Mouse (Mus musculus): ENCODE data around the gene Jazf1. TPM values are rescaled to one million over a fixed set of nuclear protein-coding genes. Genes with fewer than 3 reads are reported as not detected.

Gene Jazf1
- polyA plus RNA-seq, 1 experiment from 2014 or later, result 10.0 TPM

DNA sequence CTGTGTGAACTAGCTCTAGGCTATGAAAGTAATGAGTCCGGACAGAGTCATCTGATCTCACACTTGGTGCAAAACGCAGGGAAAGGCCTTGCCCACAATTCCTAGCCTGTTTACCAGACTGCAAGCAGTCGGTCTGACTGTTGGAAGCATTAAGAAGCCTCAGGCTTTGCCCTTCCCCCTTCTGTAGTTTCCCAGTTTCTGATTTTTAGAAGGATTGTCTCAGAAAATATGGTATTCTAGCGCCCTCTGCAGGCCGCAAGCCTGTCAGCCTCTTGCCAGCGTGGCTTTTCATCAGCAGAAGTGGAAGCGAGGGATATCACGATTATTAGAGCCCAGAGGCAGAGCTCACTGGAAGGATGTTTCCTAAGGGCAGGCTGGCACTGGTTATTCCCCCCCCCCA lies 229.7 kb downstream of the Jazf1 start:
- DNase-seq (ENCODE audit: low spot score) (peak; percentile 88), ATAC-seq (ENCODE audit: low FRiP score) (no peak)
- Histone ChIP-seq H3K4me3 (ENCODE audit: low read depth, low read length) (no peak overlapping the region), H3K9me3 (ENCODE audit: control insufficient read depth, low read length) (no peaks in the 10 kb centered on the region), H3K27ac (ENCODE audit: low read depth, low read length) (no peak overlapping the region), H3K27me3 (ENCODE audit: control insufficient read depth, insufficient read depth, low read length) (no peaks in the 10 kb centered on the region), H3K4me1 (replicated peaks; ENCODE audit: control insufficient read depth, insufficient read depth, low read length) (no peaks in the 10 kb centered on the region), H3K4me2 (replicated peaks; ENCODE audit: low read depth, low read length) (no peak overlapping the region), H3K9ac (ENCODE audit: low read depth, low read length) (no peak overlapping the region), H3K36me3 (ENCODE audit: control insufficient read depth, insufficient read depth, low read length) (no peaks in the 10 kb centered on the region)
- WGBS, result 4% methylated on average over 8 of the region's 8 CpGs

DNA sequence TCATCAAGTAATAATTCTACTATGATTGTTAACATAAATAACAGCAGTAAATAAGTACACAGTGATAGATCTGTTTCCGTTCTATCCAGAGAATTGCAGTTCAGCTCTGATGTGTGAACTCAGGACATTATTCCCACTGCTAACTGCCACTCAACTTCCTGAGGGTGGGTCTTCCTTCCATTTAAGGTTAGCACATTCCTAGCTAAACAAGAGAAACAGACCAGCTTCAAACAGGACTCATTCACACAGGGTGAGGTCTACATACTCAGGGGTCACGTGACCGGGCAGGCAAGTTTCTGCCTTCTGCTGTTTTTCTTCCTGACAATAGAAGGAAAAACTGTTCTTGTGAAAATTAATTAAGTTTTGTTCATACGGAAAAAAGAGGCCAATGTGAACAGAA lies 230.6 kb downstream of the Jazf1 start:
- Histone ChIP-seq H3K4me2 (replicated peaks; ENCODE audit: low read depth, low read length) (no peak overlapping the region), H3K36me3 (ENCODE audit: control insufficient read depth, insufficient read depth, low read length) (no peaks in the 10 kb centered on the region), H3K4me1 (replicated peaks; ENCODE audit: control insufficient read depth, insufficient read depth, low read length) (no peaks in the 10 kb centered on the region), H3K9me3 (ENCODE audit: control insufficient read depth, low read length) (no peaks in the 10 kb centered on the region), H3K27ac (ENCODE audit: low read depth, low read length) (no peak overlapping the region), H3K9ac (ENCODE audit: low read depth, low read length) (no peak overlapping the region), H3K4me3 (ENCODE audit: low read depth, low read length) (no peak overlapping the region), H3K27me3 (ENCODE audit: control insufficient read depth, insufficient read depth, low read length) (no peaks in the 10 kb centered on the region)
- no peak for DNase-seq (ENCODE audit: low spot score)
- no peak for ATAC-seq (ENCODE audit: low FRiP score)
- WGBS, result 59% methylated on average over 4 of the region's 4 CpGs

DNA sequence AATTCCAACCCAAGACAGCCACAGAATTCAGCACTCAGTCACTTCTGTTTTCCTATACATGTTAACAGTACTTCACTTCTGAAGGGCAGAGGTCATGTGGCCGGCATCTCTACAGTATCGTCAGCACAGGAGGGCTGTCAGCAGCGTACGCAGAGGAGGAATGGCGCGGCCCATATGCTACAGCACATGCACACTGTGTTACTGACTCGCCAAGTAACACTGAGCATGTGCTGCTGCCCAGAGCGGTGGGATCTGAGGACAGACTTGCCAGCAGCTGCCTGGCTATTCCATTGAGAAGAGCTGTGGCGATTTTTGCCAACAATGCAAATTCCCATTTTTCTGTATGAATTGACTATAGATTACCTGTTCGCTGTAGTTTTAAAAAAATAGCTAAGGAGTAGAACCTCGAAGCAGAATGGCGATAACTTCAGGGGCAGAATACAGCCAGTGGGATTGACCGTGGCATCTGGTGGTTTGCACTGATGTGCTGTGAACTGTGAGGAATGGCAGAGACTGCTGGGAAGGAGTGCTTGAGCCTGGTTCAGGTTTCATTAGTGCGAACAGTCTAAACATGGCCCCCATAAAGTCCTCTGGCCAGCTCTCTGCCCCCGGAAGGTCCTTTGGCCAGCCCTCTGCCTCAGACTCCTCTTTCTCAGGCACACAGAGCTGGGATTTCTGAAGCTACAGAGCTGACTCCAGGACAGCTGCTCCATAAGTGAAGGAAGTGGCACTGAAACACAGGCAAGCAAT lies 232.1 kb downstream of the Jazf1 start:
- no peak overlapping the region for H3K27ac ChIP-seq (ENCODE audit: low read depth, low read length)
- no peak overlapping the region for H3K9ac ChIP-seq (ENCODE audit: low read depth, low read length)
- H3K4me2 ChIP-seq (replicated peaks; ENCODE audit: low read depth, low read length), result no peak overlapping the region
- DNase-seq (ENCODE audit: low spot score) (no peak), ATAC-seq (ENCODE audit: low FRiP score) (no peak)
- no peaks in the 10 kb centered on the region for H3K36me3 ChIP-seq (ENCODE audit: control insufficient read depth, insufficient read depth, low read length)
- H3K4me1 ChIP-seq (replicated peaks; ENCODE audit: control insufficient read depth, insufficient read depth, low read length), result no peaks in the 10 kb centered on the region
- WGBS, result 75% methylated on average over 15 of the region's 15 CpGs
- H3K4me3 ChIP-seq (ENCODE audit: low read depth, low read length), result no peak overlapping the region
- no peaks in the 10 kb centered on the region for H3K27me3 ChIP-seq (ENCODE audit: control insufficient read depth, insufficient read depth, low read length)
- H3K9me3 ChIP-seq (ENCODE audit: control insufficient read depth, low read length), result no peaks in the 10 kb centered on the region

DNA sequence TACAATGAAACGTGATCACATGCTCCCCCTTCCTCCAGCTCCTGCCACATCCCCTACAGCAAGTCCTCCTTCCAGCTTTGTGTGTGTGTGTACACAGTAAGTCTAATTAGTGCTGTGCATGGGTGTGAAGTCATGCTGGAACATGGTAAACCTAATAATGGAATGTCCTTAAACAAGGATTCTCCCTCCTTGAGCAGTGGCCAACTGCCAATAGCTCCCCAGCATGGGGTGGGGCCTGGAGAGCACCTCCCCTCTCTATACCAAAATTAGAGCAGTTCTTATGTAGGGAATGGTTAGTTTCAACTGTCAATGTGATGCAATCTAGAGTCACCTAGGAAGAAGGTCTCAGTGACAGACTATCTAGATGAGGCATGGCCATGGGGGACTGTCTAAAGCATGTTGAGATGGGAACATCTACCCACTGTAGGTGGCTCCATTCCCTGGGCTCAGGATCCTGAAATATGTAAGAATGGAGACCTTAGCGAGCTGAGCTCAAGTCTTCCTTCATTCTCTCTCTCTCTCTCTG lies 240.6 kb downstream of the Jazf1 start:
- Histone ChIP-seq H3K4me1 (replicated peaks; ENCODE audit: control insufficient read depth, insufficient read depth, low read length) (peaks cover 2% of the 10 kb centered on the region; the same call in 1 of the 2 replicates), H3K27me3 (ENCODE audit: control insufficient read depth, insufficient read depth, low read length) (no peaks in the 10 kb centered on the region), H3K27ac (ENCODE audit: low read depth, low read length) (no peak overlapping the region), H3K9ac (ENCODE audit: low read depth, low read length) (no peak overlapping the region), H3K36me3 (ENCODE audit: control insufficient read depth, insufficient read depth, low read length) (no peaks in the 10 kb centered on the region), H3K4me3 (ENCODE audit: low read depth, low read length) (no peak overlapping the region), H3K4me2 (replicated peaks; ENCODE audit: low read depth, low read length) (no peak overlapping the region), H3K9me3 (ENCODE audit: control insufficient read depth, low read length) (no peaks in the 10 kb centered on the region)
- 84% methylated on average over 2 of the region's 2 CpGs for whole genome bisulfite sequencing
- DNase-seq (ENCODE audit: low spot score), result no peak
- ATAC-seq (ENCODE audit: low FRiP score), result no peak

DNA sequence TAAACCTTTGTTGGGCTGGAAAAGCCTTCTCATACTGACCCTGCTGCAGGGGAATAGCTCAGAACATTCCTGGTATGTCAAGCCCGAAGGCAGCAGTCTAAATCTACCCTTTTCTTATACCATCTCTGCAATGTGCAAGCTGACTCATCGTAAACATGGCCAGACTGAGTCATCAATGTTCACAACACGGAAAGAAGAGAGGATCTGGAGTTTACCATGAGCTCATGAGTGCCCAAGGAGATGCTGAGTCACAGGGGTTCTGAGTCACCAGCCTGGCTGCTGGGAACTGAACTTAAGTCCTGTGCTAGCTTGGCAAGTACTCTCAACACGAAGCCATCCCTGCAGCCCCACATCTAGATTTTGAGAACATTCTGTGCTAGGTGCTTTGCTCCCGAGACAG lies 242.9 kb downstream of the Jazf1 start:
- Histone ChIP-seq H3K9me3 (ENCODE audit: control insufficient read depth, low read length) (no peaks in the 10 kb centered on the region), H3K36me3 (ENCODE audit: control insufficient read depth, insufficient read depth, low read length) (no peaks in the 10 kb centered on the region), H3K4me1 (replicated peaks; ENCODE audit: control insufficient read depth, insufficient read depth, low read length) (peaks cover 2% of the 10 kb centered on the region; the same call in 1 of the 2 replicates), H3K9ac (ENCODE audit: low read depth, low read length) (no peak overlapping the region), H3K27ac (ENCODE audit: low read depth, low read length) (no peak overlapping the region), H3K4me3 (ENCODE audit: low read depth, low read length) (no peak overlapping the region), H3K4me2 (replicated peaks; ENCODE audit: low read depth, low read length) (no peak overlapping the region), H3K27me3 (ENCODE audit: control insufficient read depth, insufficient read depth, low read length) (no peaks in the 10 kb centered on the region)
- no peak for ATAC-seq (ENCODE audit: low FRiP score)
- 86% methylated on average over 5 of the region's 5 CpGs for WGBS
- DNase-seq (ENCODE audit: low spot score), result no peak

DNA sequence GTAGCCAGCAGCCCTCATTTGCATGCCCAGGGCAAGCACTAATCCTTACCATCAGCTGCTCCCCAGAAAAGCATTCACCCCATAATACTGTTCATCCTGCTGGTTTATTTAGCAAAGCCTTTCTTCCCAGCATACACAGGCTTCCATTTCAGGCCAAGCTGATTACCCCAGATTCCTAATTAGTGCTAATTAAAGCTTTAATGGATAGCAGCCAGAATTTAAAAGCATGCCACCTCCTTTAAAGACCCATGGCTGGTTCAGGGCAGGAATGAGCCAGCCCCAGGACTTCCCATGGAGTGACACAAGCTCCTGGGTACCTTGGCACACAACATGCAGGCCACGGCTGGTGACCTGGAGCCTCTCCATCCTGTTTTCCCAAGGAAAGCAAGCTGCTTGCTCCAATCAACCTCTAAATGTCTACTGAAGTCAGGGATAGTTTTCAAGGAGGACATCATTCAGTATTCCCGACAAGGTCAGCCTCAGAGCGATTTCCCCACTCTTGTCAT lies 243.4 kb downstream of the Jazf1 start:
- no peak overlapping the region for H3K27ac ChIP-seq (ENCODE audit: low read depth, low read length)
- H3K4me1 ChIP-seq (replicated peaks; ENCODE audit: control insufficient read depth, insufficient read depth, low read length), result peaks cover 2% of the 10 kb centered on the region; the same call in 1 of the 2 replicates
- no peaks in the 10 kb centered on the region for H3K36me3 ChIP-seq (ENCODE audit: control insufficient read depth, insufficient read depth, low read length)
- ATAC-seq (ENCODE audit: low FRiP score) (no peak), DNase-seq (ENCODE audit: low spot score) (no peak)
- H3K9me3 ChIP-seq (ENCODE audit: control insufficient read depth, low read length), result no peaks in the 10 kb centered on the region
- H3K27me3 ChIP-seq (ENCODE audit: control insufficient read depth, insufficient read depth, low read length), result no peaks in the 10 kb centered on the region
- no peak overlapping the region for H3K4me2 ChIP-seq (replicated peaks; ENCODE audit: low read depth, low read length)
- no peak overlapping the region for H3K9ac ChIP-seq (ENCODE audit: low read depth, low read length)
- 78% methylated on average over 3 of the region's 3 CpGs for WGBS
- H3K4me3 ChIP-seq (ENCODE audit: low read depth, low read length), result no peak overlapping the region

DNA sequence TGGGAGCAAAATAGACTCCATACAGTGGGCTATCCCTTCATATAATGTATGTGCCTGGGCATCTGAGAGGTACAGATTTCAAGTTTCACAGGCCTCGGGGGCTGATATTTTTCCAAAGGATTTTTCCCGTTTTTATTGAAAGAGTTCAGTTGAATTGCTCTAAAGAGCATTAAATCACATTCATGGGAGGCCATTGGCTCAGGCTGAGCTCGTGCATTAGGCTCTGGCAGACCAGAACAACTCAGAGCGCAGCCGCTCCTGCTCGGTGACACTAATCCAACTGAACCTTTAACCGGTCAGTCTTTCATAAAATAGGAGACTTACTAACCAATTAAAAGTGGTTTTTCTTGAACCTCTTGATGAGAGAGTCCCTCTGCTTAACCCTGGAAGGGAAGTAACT lies 245.4 kb downstream of the Jazf1 start:
- H3K36me3 ChIP-seq (ENCODE audit: control insufficient read depth, insufficient read depth, low read length), result no peaks in the 10 kb centered on the region
- ATAC-seq (ENCODE audit: low FRiP score) (no peak), DNase-seq (ENCODE audit: low spot score) (no peak)
- H3K27me3 ChIP-seq (ENCODE audit: control insufficient read depth, insufficient read depth, low read length), result no peaks in the 10 kb centered on the region
- H3K9me3 ChIP-seq (ENCODE audit: control insufficient read depth, low read length), result no peaks in the 10 kb centered on the region
- H3K27ac ChIP-seq (ENCODE audit: low read depth, low read length), result no peak overlapping the region
- H3K9ac ChIP-seq (ENCODE audit: low read depth, low read length), result no peak overlapping the region
- H3K4me3 ChIP-seq (ENCODE audit: low read depth, low read length), result no peak overlapping the region
- 70% methylated on average over 7 of the region's 7 CpGs for WGBS
- no peak overlapping the region for H3K4me2 ChIP-seq (replicated peaks; ENCODE audit: low read depth, low read length)
- no peaks in the 10 kb centered on the region for H3K4me1 ChIP-seq (replicated peaks; ENCODE audit: control insufficient read depth, insufficient read depth, low read length)

DNA sequence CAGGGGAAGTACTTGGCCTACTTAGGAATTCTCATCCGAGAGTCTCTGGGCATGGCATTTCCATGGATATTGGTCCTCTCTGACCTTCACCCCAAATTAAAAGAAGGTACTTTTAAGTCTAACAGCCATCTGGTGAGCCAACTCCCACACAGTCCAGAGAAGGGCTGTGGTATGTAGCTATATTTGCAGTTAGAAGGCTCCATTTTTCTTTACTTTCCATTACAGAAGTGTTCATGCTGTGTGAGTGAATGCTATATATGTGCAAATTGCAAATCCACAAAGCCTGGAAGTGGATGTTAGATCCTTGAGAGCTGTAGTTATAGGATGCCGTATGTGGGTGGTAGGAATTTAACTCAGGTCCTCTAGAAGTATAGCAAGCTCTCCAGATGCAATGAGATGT lies 245.8 kb downstream of the Jazf1 start:
- no peak overlapping the region for H3K9ac ChIP-seq (ENCODE audit: low read depth, low read length)
- H3K36me3 ChIP-seq (ENCODE audit: control insufficient read depth, insufficient read depth, low read length), result no peaks in the 10 kb centered on the region
- H3K4me2 ChIP-seq (replicated peaks; ENCODE audit: low read depth, low read length), result no peak overlapping the region
- 85% methylated on average over 2 of the region's 2 CpGs for WGBS
- no peaks in the 10 kb centered on the region for H3K4me1 ChIP-seq (replicated peaks; ENCODE audit: control insufficient read depth, insufficient read depth, low read length)
- DNase-seq (ENCODE audit: low spot score), result no peak
- ATAC-seq (ENCODE audit: low FRiP score), result no peak
- H3K27ac ChIP-seq (ENCODE audit: low read depth, low read length), result no peak overlapping the region
- H3K27me3 ChIP-seq (ENCODE audit: control insufficient read depth, insufficient read depth, low read length), result no peaks in the 10 kb centered on the region
- H3K9me3 ChIP-seq (ENCODE audit: control insufficient read depth, low read length), result no peaks in the 10 kb centered on the region
- H3K4me3 ChIP-seq (ENCODE audit: low read depth, low read length), result no peak overlapping the region

DNA sequence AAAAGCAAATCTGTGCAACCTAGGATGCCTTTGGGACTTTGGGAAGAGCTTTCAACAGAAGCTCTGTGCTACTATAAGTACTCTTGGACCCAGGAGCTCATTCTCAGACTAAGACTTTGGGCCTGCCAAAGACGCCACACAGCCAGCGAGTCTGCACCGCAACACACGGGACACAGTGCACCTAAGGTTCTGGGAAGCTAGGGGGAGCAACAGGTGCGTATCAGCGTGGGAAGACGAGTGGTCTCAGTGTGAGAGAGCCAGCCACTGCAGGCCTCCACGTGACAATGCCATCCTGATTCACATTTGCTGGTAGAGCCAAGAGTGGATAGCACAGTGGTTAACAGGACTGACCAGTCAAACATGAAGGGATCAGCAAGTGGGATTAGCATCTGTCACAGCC lies 249.1 kb downstream of the Jazf1 start:
- Histone ChIP-seq H3K4me2 (replicated peaks; ENCODE audit: low read depth, low read length) (no peak overlapping the region), H3K36me3 (ENCODE audit: control insufficient read depth, insufficient read depth, low read length) (no peaks in the 10 kb centered on the region), H3K27ac (ENCODE audit: low read depth, low read length) (no peak overlapping the region), H3K27me3 (ENCODE audit: control insufficient read depth, insufficient read depth, low read length) (no peaks in the 10 kb centered on the region), H3K9me3 (ENCODE audit: control insufficient read depth, low read length) (no peaks in the 10 kb centered on the region), H3K9ac (ENCODE audit: low read depth, low read length) (no peak overlapping the region), H3K4me3 (ENCODE audit: low read depth, low read length) (no peak overlapping the region), H3K4me1 (replicated peaks; ENCODE audit: control insufficient read depth, insufficient read depth, low read length) (no peaks in the 10 kb centered on the region)
- 74% methylated on average over 8 of the region's 8 CpGs for WGBS
- DNase-seq (ENCODE audit: low spot score), result no peak
- ATAC-seq (ENCODE audit: low FRiP score), result no peak

Measured in hindbrain, embryonic 11.5 days (tissue).